8 mouse cellular contexts compared by ENCODE assay signal in the genomic region with DNA sequence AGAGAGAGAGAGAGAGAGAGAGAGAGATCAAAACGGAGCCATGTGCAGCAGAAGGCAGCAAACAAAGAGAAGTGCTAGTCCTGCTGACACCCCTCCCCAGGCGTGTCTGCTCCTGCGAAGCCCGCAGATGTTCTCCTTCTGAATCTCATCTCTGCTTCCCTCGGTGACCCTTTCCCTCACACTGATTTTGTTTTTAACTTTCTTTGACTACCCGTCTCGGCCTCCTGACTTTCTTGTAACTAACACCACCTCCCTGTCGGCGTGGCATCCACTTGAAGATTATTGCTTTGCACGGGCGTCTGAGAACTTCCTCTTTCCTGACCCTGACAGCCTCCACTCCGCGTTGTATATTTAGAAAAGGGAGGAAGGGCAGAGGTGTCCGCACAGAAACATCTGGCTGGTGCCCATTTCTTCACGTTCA.
DNase-seq lines count a peak whose midpoint lies in the region; TF ChIP-seq lines count a peak whose summit lies in the region.

No protein-coding gene starts in this region.

- no peaks in the 10 kb centered on the region for H3K9me3 ChIP-seq in limb, embryonic 10.5 days (replicated peaks)

- H3K36me3 ChIP-seq in kidney, adult 2 months (ENCODE audit: control insufficient read depth, insufficient read depth, low read length), result no peaks in the 10 kb centered on the region
- no peaks in the 10 kb centered on the region for H3K36me3 ChIP-seq in limb, embryonic 10.5 days

- no peaks in the 10 kb centered on the region for H3K27me3 ChIP-seq in kidney, adult 2 months (replicated peaks; ENCODE audit: control insufficient read depth, insufficient read depth, low read length)
- no peaks in the 10 kb centered on the region for H3K27me3 ChIP-seq in limb, embryonic 10.5 days (ENCODE audit: low read depth, poor library complexity, severe bottlenecking)

- no peak overlapping the region for H3K27ac ChIP-seq in kidney, adult 2 months (ENCODE audit: insufficient read depth, low read depth, low read length)
- H3K27ac ChIP-seq in limb, embryonic 10.5 days, result peak overlapping the region; percentile 86

- 6% methylated on average over 15 of the region's 15 CpGs for WGBS in kidney, adult 2 months
- 25% methylated on average over 15 of the region's 15 CpGs for WGBS in limb, embryonic 10.5 days

- TF ChIP-seq CTCF in kidney, adult 2 months (conservative IDR thresholded peaks at IDR 0.05; ENCODE audit: insufficient read depth, insufficient read length, low read depth, low read length), result no peak

- no peak overlapping the region for H3K4me3 ChIP-seq in kidney, adult 2 months (ENCODE audit: insufficient read depth, low read depth, low read length)
- peak overlapping the region; percentile 31 for H3K4me3 ChIP-seq in limb, embryonic 10.5 days

- DNase-seq in kidney, adult 2 months, result peak; percentile 38
- no peak for DNase-seq in kidney, adult 8-10 months
- DNase-seq in heart, adult 9 months (ENCODE audit: low spot score in 2 of 2), result peak; percentile 13 to 36
- peak; percentile 56 for DNase-seq in limb, embryonic 10.5 days (ENCODE audit: low spot score)
- peak; percentile 9 for DNase-seq in naive thymus-derived CD4-positive, alpha-beta T cell, adult 2 months (ENCODE audit: low read depth)
- no peak for DNase-seq in layer of hippocampus, postnatal 25 days (ENCODE audit: extremely low spot score in 1 of 2, low spot score in 1 of 2)
- DNase-seq in retina, postnatal 1 day, result no peak
- no peak for DNase-seq in layer of hippocampus, adult 11-12 months (ENCODE audit: low spot score)

- TF ChIP-seq POLR2A in kidney, adult 2 months (IDR thresholded peaks at IDR 0.05; ENCODE audit: low read depth, low read length), result no peak

- H3K4me1 ChIP-seq in kidney, adult 2 months (ENCODE audit: control insufficient read depth, insufficient read depth, low read length), result no peaks in the 10 kb centered on the region
- H3K4me1 ChIP-seq in limb, embryonic 10.5 days, result peaks cover 25% of the 10 kb centered on the region

Comparison
In these comparisons a context has a peak if more than half of its experiments do, and no peak if none do; other contexts are left out.
1. DNase-seq: peak in kidney, adult 2 months (single experiment), heart, adult 9 months (2 of 2), limb, embryonic 10.5 days (single experiment) and naive thymus-derived CD4-positive, alpha-beta T cell, adult 2 months (single experiment); none in kidney, adult 8-10 months (0 of 2), layer of hippocampus, postnatal 25 days (0 of 2), retina, postnatal 1 day (single experiment) and layer of hippocampus, adult 11-12 months (single experiment).